Mouse (Mus musculus): ENCODE data around the gene Ccdc65.

DNA sequence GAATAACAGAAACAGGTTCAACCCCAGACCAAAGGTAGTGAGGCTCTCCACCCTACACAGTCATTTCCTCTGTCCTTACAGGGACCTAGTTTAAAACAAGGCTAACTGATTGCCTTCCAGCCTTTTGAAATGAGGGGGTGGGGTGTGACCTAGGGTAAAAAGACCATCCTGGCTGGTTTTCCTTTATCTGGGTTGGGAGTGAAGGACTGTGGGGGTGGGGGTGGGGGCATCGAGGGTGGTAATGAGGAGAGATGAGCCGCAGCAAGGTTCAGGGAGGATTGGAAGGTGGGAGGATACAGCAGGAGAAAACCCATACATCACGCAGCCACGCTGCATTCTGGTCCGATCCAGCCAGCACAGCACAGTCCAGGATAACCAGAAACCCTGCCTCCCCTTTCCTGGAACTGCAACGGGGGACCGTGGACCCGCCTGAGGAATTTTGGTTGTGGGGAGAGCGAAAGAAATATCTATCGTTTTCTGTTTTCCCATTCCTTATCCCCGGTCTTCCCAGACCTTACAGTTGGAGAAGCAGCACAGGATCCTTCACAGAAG is 32.9 kb upstream of the Ccdc65 start:
- no peak for TF ChIP-seq POLR2A (IDR thresholded peaks at IDR 0.05; ENCODE audit: control insufficient read depth, low read depth, low read length)
- TF ChIP-seq CTCF (IDR thresholded peaks at IDR 0.05; ENCODE audit: control insufficient read depth, insufficient read depth, insufficient replicate concordance, low read depth, low read length): no peak

Data from testis, adult 2 months (tissue).